Mouse (Mus musculus): Measurements from ENCODE around the gene Gm5039. TPM values are rescaled to one million over a fixed set of nuclear protein-coding genes. Genes with fewer than 3 reads are reported as not detected.
"Not testable (repeated sequence)": the region's sequence is repeated elsewhere in the genome, so short reads cannot be mapped to it uniquely, and the experiment has no call there.

Gene Gm5039
- not detected in 2 replicates for polyA plus RNA-seq (2015; fragmentation: Nextera tagmentation; extraction: Ambion mirVana)

DNA sequence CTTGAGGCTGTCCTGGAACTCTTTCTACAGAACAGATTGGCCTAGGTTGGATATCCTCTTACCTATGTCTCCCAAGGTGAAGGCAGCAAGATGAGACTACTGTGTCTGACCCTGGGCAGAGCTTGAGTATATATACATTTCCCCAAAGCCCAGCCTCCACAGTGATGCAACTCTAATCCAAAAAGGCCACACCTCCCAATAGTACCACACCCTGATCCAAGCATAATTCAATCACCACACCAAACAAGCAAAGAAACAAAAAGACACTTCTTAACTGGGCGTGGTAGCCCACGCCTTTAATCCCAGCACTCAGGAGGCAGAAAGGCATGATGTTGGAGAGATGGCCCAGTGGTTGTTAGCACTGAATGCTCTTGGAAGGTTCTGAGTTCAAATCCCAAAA lies at the start of gene Gm5039:
TSS of gene Gm5039 (minus strand) at position 101 of the 400 bp plus-strand sequence.
- not testable (repeated sequence) for H3K4me1 ChIP-seq (ENCODE audit: insufficient read depth, low read depth, low read length); H3K4me2 ChIP-seq (replicated peaks; ENCODE audit: low read depth, low read length); H3K9me3 ChIP-seq (ENCODE audit: low read length); H3K9ac ChIP-seq (replicated peaks; ENCODE audit: low read depth); H3K4me3 ChIP-seq (ENCODE audit: low read depth, low read length); H3K27ac ChIP-seq (ENCODE audit: low read length); H3K27me3 ChIP-seq (replicated peaks; ENCODE audit: insufficient read depth, low read length); H3K36me3 ChIP-seq (ENCODE audit: insufficient read depth, low read length); DNase-seq (ENCODE audit: low spot score); ATAC-seq
- WGBS, result 82% methylated on average over 2 of the region's 2 CpGs

DNA sequence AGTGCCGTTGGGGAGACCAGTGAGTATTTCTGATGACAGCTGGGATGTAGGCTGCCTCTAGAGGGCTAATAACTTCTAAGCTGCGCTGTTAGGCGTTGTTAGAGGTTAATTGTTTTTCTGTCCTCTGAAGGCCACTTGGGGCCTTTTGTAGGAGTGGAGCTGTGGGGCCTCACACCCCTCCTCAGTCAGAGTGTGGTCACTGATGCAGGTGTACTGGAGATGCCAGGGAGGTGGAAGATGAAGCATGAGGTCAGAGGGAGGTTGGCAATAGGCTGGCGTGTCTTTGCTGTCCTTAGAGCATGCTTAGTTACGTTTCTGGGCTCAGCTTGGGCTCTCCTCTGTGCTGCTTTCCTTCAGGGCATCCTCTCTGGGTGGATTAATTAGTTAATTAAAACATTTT lies 48.2 kb upstream of the Gm5039 start:
- 62% methylated on average over 5 of the region's 5 CpGs for WGBS
- TF ChIP-seq CTCF (IDR thresholded peaks at IDR 0.05), result no peak
- no peak for TF ChIP-seq EP300 (IDR thresholded peaks at IDR 0.05)
- H3K9me3 ChIP-seq (ENCODE audit: low read length), result no peaks in the 10 kb centered on the region
- no peak overlapping the region for H3K4me3 ChIP-seq (ENCODE audit: low read depth, low read length)
- ATAC-seq, result no peak
- no peaks in the 10 kb centered on the region for H3K4me1 ChIP-seq (ENCODE audit: insufficient read depth, low read depth, low read length)
- H3K27me3 ChIP-seq (replicated peaks; ENCODE audit: insufficient read depth, low read length), result no peaks in the 10 kb centered on the region
- no peaks in the 10 kb centered on the region for H3K36me3 ChIP-seq (ENCODE audit: insufficient read depth, low read length)
- H3K9ac ChIP-seq (replicated peaks; ENCODE audit: low read depth), result no peak overlapping the region
- DNase-seq (ENCODE audit: low spot score), result no peak
- no peak overlapping the region for H3K4me2 ChIP-seq (replicated peaks; ENCODE audit: low read depth, low read length)
- H3K27ac ChIP-seq (ENCODE audit: low read length), result no peak overlapping the region

DNA sequence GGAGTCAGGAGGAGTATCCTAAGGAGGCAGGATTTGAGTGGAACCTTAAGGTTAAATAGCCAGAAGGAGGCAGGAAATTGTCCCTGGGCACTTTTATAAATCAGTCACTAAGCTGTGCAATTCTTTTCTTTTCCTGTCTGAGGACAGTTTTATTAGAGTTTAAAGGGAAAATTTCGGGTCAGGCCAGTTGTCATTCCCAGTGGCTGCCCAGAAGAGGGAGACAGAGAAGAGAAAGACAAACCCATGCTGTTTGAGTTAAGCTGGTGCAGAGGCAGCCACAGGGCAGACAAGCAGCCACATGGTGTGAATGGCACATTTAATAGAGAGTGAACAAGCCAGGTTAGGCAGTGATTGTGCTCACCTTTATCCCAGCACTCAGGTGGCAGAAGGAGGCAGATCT lies 46.5 kb upstream of the Gm5039 start:
- H3K4me2 ChIP-seq (replicated peaks; ENCODE audit: low read depth, low read length); H3K36me3 ChIP-seq (ENCODE audit: insufficient read depth, low read length); H3K27ac ChIP-seq (ENCODE audit: low read length); H3K9ac ChIP-seq (replicated peaks; ENCODE audit: low read depth); DNase-seq (ENCODE audit: low spot score); H3K4me1 ChIP-seq (ENCODE audit: insufficient read depth, low read depth, low read length); H3K9me3 ChIP-seq (ENCODE audit: low read length); H3K4me3 ChIP-seq (ENCODE audit: low read depth, low read length); H3K27me3 ChIP-seq (replicated peaks; ENCODE audit: insufficient read depth, low read length); ATAC-seq: not testable (repeated sequence)
- WGBS, result 0% methylated on average over 1 of the region's 1 CpGs
- TF ChIP-seq CTCF (IDR thresholded peaks at IDR 0.05), result peak; percentile 36

DNA sequence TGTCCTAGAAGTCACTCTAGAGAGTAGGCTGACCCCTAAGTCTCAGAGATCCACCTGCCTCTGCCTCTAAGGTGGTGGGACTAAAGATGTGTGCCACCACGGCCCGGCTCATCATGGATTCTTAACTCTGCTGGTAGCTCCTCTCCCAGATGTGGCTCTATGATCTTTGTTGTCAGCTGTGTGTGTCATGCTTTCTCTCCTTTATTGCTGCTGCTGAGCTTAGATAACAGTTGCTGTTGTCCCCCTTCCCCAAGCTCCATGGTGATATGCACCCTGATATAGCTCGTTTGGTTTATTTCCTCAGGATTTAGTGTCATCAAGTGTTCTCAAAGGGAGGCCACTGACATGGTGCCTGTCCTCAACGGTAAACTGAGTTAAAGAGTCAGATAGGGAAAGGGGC lies 45.9 kb upstream of the Gm5039 start:
- ATAC-seq; H3K4me2 ChIP-seq (replicated peaks; ENCODE audit: low read depth, low read length); H3K4me3 ChIP-seq (ENCODE audit: low read depth, low read length); H3K9me3 ChIP-seq (ENCODE audit: low read length); H3K36me3 ChIP-seq (ENCODE audit: insufficient read depth, low read length); H3K27me3 ChIP-seq (replicated peaks; ENCODE audit: insufficient read depth, low read length); H3K27ac ChIP-seq (ENCODE audit: low read length); DNase-seq (ENCODE audit: low spot score); H3K9ac ChIP-seq (replicated peaks; ENCODE audit: low read depth); H3K4me1 ChIP-seq (ENCODE audit: insufficient read depth, low read depth, low read length): not testable (repeated sequence)
- 71% methylated on average over 4 of the region's 4 CpGs for WGBS

DNA sequence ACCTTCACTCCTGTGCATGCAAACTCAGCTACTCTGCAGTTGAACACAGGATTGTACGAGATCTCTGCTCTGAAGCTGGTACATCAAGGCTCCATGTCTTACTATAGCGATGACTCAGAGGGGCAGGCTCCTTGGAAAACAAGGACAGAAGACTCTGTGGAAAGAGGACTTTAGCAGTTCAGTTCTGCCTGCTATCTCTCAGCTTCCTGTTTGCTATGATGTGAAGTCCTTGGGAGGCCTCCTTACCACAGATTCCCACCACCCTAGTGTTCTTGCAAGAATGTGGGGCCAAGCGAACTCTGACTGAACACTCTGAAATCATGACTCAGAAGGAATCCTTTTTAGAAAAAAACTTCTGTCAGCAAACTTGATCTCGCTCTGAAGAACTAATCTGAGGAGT lies 44.8 kb upstream of the Gm5039 start:
- Histone ChIP-seq H3K9me3 (ENCODE audit: low read length) (no peaks in the 10 kb centered on the region), H3K9ac (replicated peaks; ENCODE audit: low read depth) (no peak overlapping the region), H3K4me3 (ENCODE audit: low read depth, low read length) (no peak overlapping the region), H3K36me3 (ENCODE audit: insufficient read depth, low read length) (no peaks in the 10 kb centered on the region), H3K4me2 (replicated peaks; ENCODE audit: low read depth, low read length) (no peak overlapping the region), H3K27ac (ENCODE audit: low read length) (no peak overlapping the region), H3K4me1 (ENCODE audit: insufficient read depth, low read depth, low read length) (no peaks in the 10 kb centered on the region), H3K27me3 (replicated peaks; ENCODE audit: insufficient read depth, low read length) (no peaks in the 10 kb centered on the region)
- ATAC-seq (no peak), DNase-seq (ENCODE audit: low spot score) (no peak)
- TF ChIP-seq EP300 (IDR thresholded peaks at IDR 0.05) (no peak), CTCF (IDR thresholded peaks at IDR 0.05) (no peak)
- 66% methylated on average over 4 of the region's 4 CpGs for WGBS

DNA sequence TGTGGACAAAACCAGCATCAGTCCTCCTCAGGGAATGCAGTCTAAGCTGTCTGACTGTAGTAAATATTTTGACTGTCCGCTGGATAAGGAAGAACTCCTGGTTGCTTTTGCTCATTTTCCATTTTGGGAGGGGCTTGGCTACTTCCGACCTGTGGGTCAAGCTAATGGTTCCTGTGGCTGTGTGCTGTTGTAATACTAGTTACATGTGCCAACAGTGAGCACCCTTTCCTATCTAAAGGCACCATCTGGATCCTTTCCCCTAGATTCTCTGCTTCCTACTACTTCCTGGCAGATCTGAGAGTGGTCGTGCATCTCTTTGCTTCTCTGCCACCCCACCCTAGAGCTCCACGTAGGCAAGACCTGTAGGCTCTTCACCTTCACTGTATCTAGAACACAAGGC lies 43.8 kb upstream of the Gm5039 start:
- Histone ChIP-seq H3K27me3 (replicated peaks; ENCODE audit: insufficient read depth, low read length) (no peaks in the 10 kb centered on the region), H3K4me3 (ENCODE audit: low read depth, low read length) (no peak overlapping the region), H3K9ac (replicated peaks; ENCODE audit: low read depth) (no peak overlapping the region), H3K4me2 (replicated peaks; ENCODE audit: low read depth, low read length) (no peak overlapping the region), H3K4me1 (ENCODE audit: insufficient read depth, low read depth, low read length) (no peaks in the 10 kb centered on the region), H3K27ac (ENCODE audit: low read length) (no peak overlapping the region), H3K36me3 (ENCODE audit: insufficient read depth, low read length) (no peaks in the 10 kb centered on the region), H3K9me3 (ENCODE audit: low read length) (no peaks in the 10 kb centered on the region)
- DNase-seq (ENCODE audit: low spot score) (no peak), ATAC-seq (no peak)
- TF ChIP-seq EP300 (IDR thresholded peaks at IDR 0.05), result no peak
- no peak for TF ChIP-seq CTCF (IDR thresholded peaks at IDR 0.05)
- WGBS, result 65% methylated on average over 4 of the region's 4 CpGs

DNA sequence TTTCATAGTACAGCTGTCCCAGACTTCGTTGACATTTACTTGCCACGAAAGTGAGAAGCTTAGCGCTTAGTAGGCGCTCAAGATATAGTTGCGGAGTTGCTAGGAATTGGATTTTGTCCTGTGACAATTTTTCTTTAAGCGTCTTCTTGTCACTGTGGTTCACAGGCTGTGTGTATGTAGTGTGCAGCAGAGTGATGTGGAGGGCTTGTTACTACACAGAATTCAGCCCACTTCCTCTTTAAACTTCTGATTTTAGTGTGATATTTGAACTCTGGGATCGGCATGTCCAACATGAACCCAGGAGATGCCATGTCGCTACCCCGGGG lies 37.3 kb upstream of the Gm5039 start:
- Histone ChIP-seq H3K4me2 (replicated peaks; ENCODE audit: low read depth, low read length) (peak overlapping the region; percentile 90), H3K9ac (replicated peaks; ENCODE audit: low read depth) (peak overlapping the region; percentile 63), H3K36me3 (ENCODE audit: insufficient read depth, low read length) (no peaks in the 10 kb centered on the region), H3K9me3 (ENCODE audit: low read length) (no peaks in the 10 kb centered on the region), H3K27me3 (replicated peaks; ENCODE audit: insufficient read depth, low read length) (no peaks in the 10 kb centered on the region), H3K4me1 (ENCODE audit: insufficient read depth, low read depth, low read length) (peaks cover 4% of the 10 kb centered on the region; the same call in 1 of the 2 replicates), H3K4me3 (ENCODE audit: low read depth, low read length) (peak overlapping the region; percentile 77), H3K27ac (ENCODE audit: low read length) (0 out of 2 replicates have a peak overlapping the region, but pooled peaks have one; percentile 79)
- no peak for ATAC-seq
- TF ChIP-seq CTCF (IDR thresholded peaks at IDR 0.05), result no peak
- no peak for TF ChIP-seq EP300 (IDR thresholded peaks at IDR 0.05)
- 44% methylated on average over 9 of the region's 9 CpGs for WGBS
- DNase-seq (ENCODE audit: low spot score), result no peak

All from lung, postnatal 0 days (tissue).